Mouse (Mus musculus) embryo, embryonic 11.5 days (tissue): ENCODE results near the gene Slc25a19.

Experiments
- DNase-seq: peaks from one replicate; pipeline ENCODE4 v3.0.0-alpha.2; 2012; ENCODE audit warnings: low read depth, low spot score

Gene Slc25a19

GRCm38 (mm10) chr11:115618732-115619516 lies 9.2 kb downstream of the Slc25a19 start:
- DNase-seq = no peak

GRCm38 (mm10) chr11:115618001-115618400 lies 10.1 kb downstream of the Slc25a19 start:
- no peak for DNase-seq

GRCm38 (mm10) chr11:115616893-115617292 lies 11.2 kb downstream of the Slc25a19 start:
- no peak for DNase-seq

- no peak for DNase-seq
Measured at GRCm38 (mm10) chr11:115616371-115616770, 11.7 kb downstream of the Slc25a19 start.

GRCm38 (mm10) chr11:115615875-115616274 lies 12.2 kb downstream of the Slc25a19 start:
- DNase-seq = no peak

GRCm38 (mm10) chr11:115615108-115615825 lies 12.8 kb downstream of the Slc25a19 start:
- DNase-seq = no peak

GRCm38 (mm10) chr11:115614346-115615107 lies 13.6 kb downstream of the Slc25a19 start:
- no peak for DNase-seq

GRCm38 (mm10) chr11:115613138-115613945 lies 14.8 kb downstream of the Slc25a19 start:
- DNase-seq = no peak

- DNase-seq = peak; percentile 75
Measured at GRCm38 (mm10) chr11:115612410-115613137, 15.5 kb downstream of the Slc25a19 start, which contains the start of gene Mif4gd. TSS of gene Mif4gd (minus strand) at chr11:115612969.

GRCm38 (mm10) chr11:115612059-115612409 lies 16.1 kb downstream of the Slc25a19 start:
- no peak for DNase-seq

GRCm38 (mm10) chr11:115611173-115611572 lies 16.9 kb downstream of the Slc25a19 start:
- DNase-seq = no peak

GRCm38 (mm10) chr11:115609576-115609975 lies 18.5 kb downstream of the Slc25a19 start:
- DNase-seq = no peak

GRCm38 (mm10) chr11:115608421-115609399 lies 19.4 kb downstream of the Slc25a19 start:
- DNase-seq = no peak

GRCm38 (mm10) chr11:115606733-115607132 lies 21.4 kb downstream of the Slc25a19 start:
- DNase-seq = no peak

GRCm38 (mm10) chr11:115604304-115604696 lies 23.8 kb downstream of the Slc25a19 start:
- DNase-seq = no peak

- peak; percentile 78 for DNase-seq
Measured at GRCm38 (mm10) chr11:115603476-115604303, 24.4 kb downstream of the Slc25a19 start, which contains the start of the genes Mrps7 and Gga3. TSS of gene Mrps7 (plus strand) at chr11:115603925. TSS of gene Gga3 (minus strand) at chr11:115604051.

- no peak for DNase-seq
Measured at GRCm38 (mm10) chr11:115603128-115603475, 25.0 kb downstream of the Slc25a19 start.

- DNase-seq = no peak
Measured at GRCm38 (mm10) chr11:115601174-115601573, 26.9 kb downstream of the Slc25a19 start.
